Mouse (Mus musculus) embryonic facial prominence, embryonic 13.5 days (tissue): ENCODE measurements around the gene Pld1. TPM values are rescaled to one million over a fixed set of nuclear protein-coding genes. Genes with fewer than 3 reads are reported as not detected.

Experiments used
- ATAC-seq: fragments of 200-750 bp; cut with Nextera tagmentation; 2 replicates; pipeline ENCODE4 v1.8.0; 2017; ENCODE audit warnings: low read depth; ENCODE audit not compliant: insufficient number of reproducible peaks, insufficient read depth, low FRiP score, low TSS enrichment
- H3K27ac ChIP-seq: fragments of 300-500 bp; sonication (generic); 2 replicates; pipeline ENCODE4 v1.5.1; 2015; ENCODE audit warnings: moderate library complexity, mild to moderate bottlenecking, inconsistent platforms
- H3K27me3 ChIP-seq: fragments of 300-500 bp; sonication (generic); 2 replicates; pipeline ENCODE4 v1.6.1; 2015; ENCODE audit warnings: mild to moderate bottlenecking, inconsistent platforms
- H3K36me3 ChIP-seq: fragments of 300-500 bp; sonication (generic); 2 replicates; pipeline ENCODE4 v1.6.1; 2015; ENCODE audit warnings: mild to moderate bottlenecking, inconsistent platforms
- H3K4me1 ChIP-seq: fragments of 300-500 bp; sonication (generic); 2 replicates; pipeline ENCODE4 v1.6.1; 2015; ENCODE audit warnings: inconsistent platforms
- H3K4me2 ChIP-seq: fragments of 300-500 bp; sonication (generic); 2 replicates; pipeline ENCODE4 v1.6.1; 2015; ENCODE audit warnings: moderate library complexity, mild to moderate bottlenecking, inconsistent platforms
- H3K4me3 ChIP-seq: fragments of 300-500 bp; sonication (generic); 2 replicates; pipeline ENCODE4 v1.5.1; 2015; ENCODE audit warnings: mild to moderate bottlenecking, inconsistent platforms
- H3K9ac ChIP-seq: fragments of 300-500 bp; sonication (generic); 2 replicates; pipeline ENCODE4 v1.6.1; 2015; ENCODE audit warnings: mild to moderate bottlenecking, inconsistent platforms
- H3K9me3 ChIP-seq: fragments of 300-500 bp; sonication (generic); 2 replicates; pipeline ENCODE4 v1.6.1; 2016; ENCODE audit warnings: inconsistent platforms
- whole genome bisulfite sequencing: fragments of 180-500 bp; shearing (Covaris S2); methylation state at CpG from one replicate; pipeline ENCODE4 v1.1.7; 2015; ENCODE audit warnings: mixed read lengths; 5-methylcytosine and 5-hydroxymethylcytosine counted together
- polyA plus RNA-seq: library from polyadenylated mRNA; unstranded; fragments of >200 nt; fragmentation: Nextera tagmentation; extraction: Ambion mirVana; gene quantifications from 2 replicates; pipeline ENCODE4 v1.2.1, GENCODE M21; 2015

The Pld1 gene
- polyA plus RNA-seq, 1 experiment from 2014 or later, result 4.6 TPM

DNA sequence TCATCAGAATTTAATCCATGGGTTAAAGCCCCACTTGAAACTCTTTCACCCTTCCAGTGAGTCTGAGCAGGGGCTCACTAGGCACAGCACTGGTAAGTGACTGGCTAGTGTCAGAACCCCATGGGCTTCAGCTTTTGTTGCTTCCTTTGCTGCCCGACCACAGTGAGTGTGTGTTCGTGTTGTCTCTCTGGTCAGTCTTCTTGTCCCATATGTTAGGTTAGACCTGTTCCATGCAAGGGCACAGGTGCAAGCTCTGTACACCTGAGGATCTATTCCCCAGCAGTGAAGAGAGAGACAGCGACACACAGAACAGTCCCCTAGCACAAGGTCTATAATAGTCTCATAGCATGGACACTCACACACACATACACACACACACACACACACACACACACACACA, 140.7 kb downstream of the Pld1 start:
- Histone ChIP-seq H3K4me2 (no peak overlapping the region), H3K4me3 (no peak overlapping the region), H3K4me1 (no peaks in the 10 kb centered on the region), H3K9ac (no peak overlapping the region), H3K36me3 (peaks cover 4% of the 10 kb centered on the region; the same call in 1 of the 2 replicates), H3K27me3 (no peaks in the 10 kb centered on the region), H3K9me3 (no peaks in the 10 kb centered on the region), H3K27ac (no peak overlapping the region)
- WGBS, result 88% methylated on average over 3 of the region's 3 CpGs
- no peak for ATAC-seq

DNA sequence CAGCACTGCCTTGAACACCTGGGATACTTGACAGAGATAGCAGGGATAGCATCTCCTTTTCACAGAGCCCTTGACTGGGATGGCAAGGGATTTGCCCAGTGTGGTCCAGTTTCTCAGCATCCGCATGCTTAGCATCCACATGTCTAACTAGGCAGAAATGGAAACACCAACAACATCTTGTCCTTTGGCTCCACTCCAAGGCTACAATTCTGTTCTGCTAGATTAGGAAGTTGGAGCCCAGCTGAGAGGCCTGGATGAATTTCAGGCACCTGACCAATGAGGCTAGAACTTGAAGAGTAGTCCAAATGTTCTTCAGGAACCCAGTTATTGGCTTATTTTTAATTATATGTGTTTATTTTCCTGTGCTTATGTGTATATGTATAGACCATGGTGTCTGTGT, 141.6 kb downstream of the Pld1 start:
- H3K27ac ChIP-seq, result no peak overlapping the region
- no peak for ATAC-seq
- 90% methylated on average over 1 of the region's 1 CpGs for WGBS

DNA sequence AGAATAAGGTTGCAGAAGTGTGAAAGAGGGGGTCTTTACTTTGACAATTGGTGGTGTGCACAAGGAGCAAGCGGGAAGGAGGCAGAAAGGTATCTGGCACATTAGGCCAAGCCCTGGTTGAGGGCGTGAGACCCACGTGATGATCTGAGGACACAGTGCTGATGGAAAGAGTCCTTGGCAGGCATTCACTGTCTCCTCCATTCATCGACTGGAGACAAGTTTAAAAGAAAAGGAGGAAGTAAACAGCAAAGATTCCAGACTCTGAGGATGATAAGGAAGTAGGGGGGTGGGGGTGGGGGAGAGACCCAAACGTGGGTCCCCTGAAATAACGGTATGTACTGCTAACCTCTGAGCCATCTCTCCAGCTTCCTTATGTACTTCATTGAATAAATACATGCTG, 142.5 kb downstream of the Pld1 start:
- Histone ChIP-seq H3K9ac (no peak overlapping the region), H3K27ac (no peak overlapping the region), H3K4me3 (no peak overlapping the region), H3K9me3 (no peaks in the 10 kb centered on the region), H3K27me3 (no peaks in the 10 kb centered on the region), H3K4me1 (no peaks in the 10 kb centered on the region), H3K4me2 (no peak overlapping the region), H3K36me3 (peaks cover 4% of the 10 kb centered on the region; the same call in 1 of the 2 replicates)
- WGBS, result 79% methylated on average over 6 of the region's 6 CpGs
- no peak for ATAC-seq

More for the DNA sequence above, 141.6 kb downstream of the Pld1 start:
- Histone ChIP-seq H3K4me3 (no peak overlapping the region), H3K9me3 (no peaks in the 10 kb centered on the region), H3K4me2 (no peak overlapping the region), H3K9ac (no peak overlapping the region), H3K4me1 (no peaks in the 10 kb centered on the region), H3K36me3 (peaks cover 4% of the 10 kb centered on the region; the same call in 1 of the 2 replicates), H3K27me3 (no peaks in the 10 kb centered on the region)

DNA sequence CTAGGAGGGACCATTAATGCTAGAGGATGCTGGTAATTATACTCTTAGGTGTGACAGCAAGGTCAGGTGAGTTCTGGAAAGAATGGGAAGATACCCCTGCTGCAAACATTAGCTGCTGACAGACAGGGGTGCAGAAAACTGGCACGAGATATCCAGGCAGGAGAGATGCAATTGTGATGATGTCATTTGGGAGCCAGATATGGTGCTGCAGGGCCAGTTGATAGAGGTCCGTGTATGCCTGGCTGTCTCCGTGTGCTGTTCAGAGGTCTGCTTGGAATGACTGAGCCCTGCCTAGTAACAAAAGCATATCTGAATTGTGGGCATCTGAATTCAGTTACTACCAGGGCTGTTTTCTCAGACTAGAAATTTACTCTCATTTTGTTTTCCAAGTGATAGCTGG, 144.7 kb downstream of the Pld1 start:
- WGBS, result 73% methylated on average over 3 of the region's 3 CpGs
- H3K9ac ChIP-seq, result no peak overlapping the region

DNA sequence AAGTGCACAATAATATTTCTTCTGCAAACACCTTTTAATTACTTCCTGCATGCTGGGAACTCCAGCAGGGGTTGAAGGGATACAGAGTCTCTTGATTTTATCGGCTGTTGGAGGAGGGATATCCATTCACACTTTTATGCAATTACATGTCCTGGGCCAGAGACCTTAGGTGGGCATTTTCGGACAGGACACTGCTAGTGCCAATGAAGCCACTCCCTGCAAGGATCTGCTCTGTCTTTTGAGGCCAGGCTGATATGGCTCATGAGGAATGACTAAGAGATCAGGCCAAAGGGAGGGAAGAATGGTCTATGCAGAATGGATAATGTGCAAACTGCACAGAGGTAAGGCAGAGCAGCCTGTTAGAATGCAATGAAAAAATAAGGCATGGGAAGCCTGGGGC, 145.8 kb downstream of the Pld1 start:
- 72% methylated on average over 2 of the region's 2 CpGs for WGBS
- H3K4me1 ChIP-seq, result no peaks in the 10 kb centered on the region
- no peak overlapping the region for H3K4me2 ChIP-seq
- no peaks in the 10 kb centered on the region for H3K27me3 ChIP-seq
- no peaks in the 10 kb centered on the region for H3K36me3 ChIP-seq
- no peak overlapping the region for H3K27ac ChIP-seq
- H3K9ac ChIP-seq, result no peak overlapping the region
- no peak overlapping the region for H3K4me3 ChIP-seq
- H3K9me3 ChIP-seq, result no peaks in the 10 kb centered on the region
- ATAC-seq, result no peak

More for the DNA sequence above, 144.7 kb downstream of the Pld1 start:
- Histone ChIP-seq H3K4me2 (no peak overlapping the region), H3K9me3 (no peaks in the 10 kb centered on the region), H3K36me3 (no peaks in the 10 kb centered on the region), H3K27ac (no peak overlapping the region), H3K27me3 (no peaks in the 10 kb centered on the region), H3K4me3 (no peak overlapping the region), H3K4me1 (no peaks in the 10 kb centered on the region)
- ATAC-seq, result no peak

DNA sequence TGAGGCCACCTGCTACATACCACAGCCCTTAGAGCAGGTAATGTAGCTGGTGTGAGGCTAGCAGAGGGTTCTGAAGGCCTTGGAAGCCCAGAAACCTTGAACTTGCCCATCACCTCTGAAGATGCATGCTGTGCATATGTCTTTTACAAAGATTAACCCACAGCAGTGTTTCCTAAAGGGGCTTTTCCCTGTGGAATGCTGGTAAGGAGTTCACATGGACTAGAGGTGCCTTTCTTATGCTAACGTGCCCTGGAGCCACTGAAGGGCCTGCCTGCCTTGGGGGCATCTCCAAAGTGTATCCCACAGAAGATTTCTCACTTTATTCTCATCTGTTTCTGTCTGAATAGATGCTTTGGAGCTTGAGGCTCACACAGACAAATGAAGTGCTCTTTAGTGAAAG, 152.8 kb downstream of the Pld1 start:
- Histone ChIP-seq H3K4me2 (no peak overlapping the region), H3K4me3 (no peak overlapping the region), H3K36me3 (no peaks in the 10 kb centered on the region), H3K27ac (no peak overlapping the region), H3K9ac (no peak overlapping the region), H3K4me1 (no peaks in the 10 kb centered on the region), H3K9me3 (no peaks in the 10 kb centered on the region), H3K27me3 (no peaks in the 10 kb centered on the region)
- ATAC-seq, result no peak
- 45% methylated on average over 1 of the region's 1 CpGs for WGBS

DNA sequence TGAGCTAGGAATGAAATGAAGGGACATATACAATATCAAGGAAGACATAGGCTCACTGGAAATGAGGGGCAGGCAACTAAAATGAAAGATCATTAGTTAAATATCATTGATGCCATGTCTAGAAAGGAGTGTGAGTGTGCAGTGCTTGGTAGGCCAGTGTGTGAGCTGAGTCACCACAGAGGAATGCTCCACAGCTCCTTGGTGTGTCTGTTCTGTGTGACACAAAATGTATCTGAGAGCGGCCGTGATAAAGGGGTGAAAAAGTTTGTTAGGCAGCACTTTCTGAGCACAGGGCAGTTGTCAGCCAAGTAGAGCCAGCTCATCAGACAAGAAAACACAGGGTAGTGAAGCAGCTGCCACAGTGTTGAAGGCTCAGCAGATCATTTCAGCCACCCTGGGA, 153.2 kb downstream of the Pld1 start:
- no peaks in the 10 kb centered on the region for H3K36me3 ChIP-seq
- no peak for ATAC-seq
- H3K27ac ChIP-seq, result no peak overlapping the region
- WGBS, result 64% methylated on average over 2 of the region's 2 CpGs
- no peaks in the 10 kb centered on the region for H3K27me3 ChIP-seq
- no peak overlapping the region for H3K4me3 ChIP-seq
- H3K4me2 ChIP-seq, result no peak overlapping the region
- no peaks in the 10 kb centered on the region for H3K9me3 ChIP-seq
- no peak overlapping the region for H3K9ac ChIP-seq
- H3K4me1 ChIP-seq, result no peaks in the 10 kb centered on the region

DNA sequence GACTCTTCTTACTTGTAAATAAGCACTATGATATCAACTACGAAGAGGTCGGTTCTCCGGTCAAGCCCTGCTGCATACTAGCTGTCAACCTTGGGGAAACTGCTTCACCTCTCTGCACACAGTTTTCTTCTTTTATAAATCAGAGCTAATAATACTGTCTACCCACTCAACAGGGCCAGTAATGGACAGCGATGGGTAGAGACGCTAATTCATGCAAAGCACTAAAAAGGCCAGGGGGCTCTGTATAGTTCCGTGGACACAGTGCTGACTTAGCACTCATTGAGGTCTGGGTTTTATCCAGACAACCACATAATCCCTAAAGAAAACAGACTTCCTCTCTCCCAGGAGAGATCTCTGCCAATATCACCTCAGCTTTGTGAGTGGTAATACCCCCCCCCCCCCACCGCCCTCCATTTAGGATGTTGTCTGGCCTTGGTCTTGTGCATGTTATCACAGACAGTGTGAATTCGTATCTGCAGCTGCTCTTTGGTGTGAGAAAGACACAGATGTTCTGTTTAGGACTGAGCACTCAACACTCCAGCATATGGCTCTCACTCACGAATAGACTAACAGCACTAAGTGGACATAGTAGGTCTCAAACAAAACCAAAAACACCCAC, 155.3 kb downstream of the Pld1 start:
- no peak overlapping the region for H3K4me2 ChIP-seq
- no peaks in the 10 kb centered on the region for H3K9me3 ChIP-seq
- no peak overlapping the region for H3K9ac ChIP-seq
- H3K4me3 ChIP-seq, result no peak overlapping the region
- no peak overlapping the region for H3K27ac ChIP-seq
- no peaks in the 10 kb centered on the region for H3K36me3 ChIP-seq
- WGBS, result 87% methylated on average over 9 of the region's 9 CpGs
- no peaks in the 10 kb centered on the region for H3K27me3 ChIP-seq
- ATAC-seq, result no peak
- no peaks in the 10 kb centered on the region for H3K4me1 ChIP-seq

DNA sequence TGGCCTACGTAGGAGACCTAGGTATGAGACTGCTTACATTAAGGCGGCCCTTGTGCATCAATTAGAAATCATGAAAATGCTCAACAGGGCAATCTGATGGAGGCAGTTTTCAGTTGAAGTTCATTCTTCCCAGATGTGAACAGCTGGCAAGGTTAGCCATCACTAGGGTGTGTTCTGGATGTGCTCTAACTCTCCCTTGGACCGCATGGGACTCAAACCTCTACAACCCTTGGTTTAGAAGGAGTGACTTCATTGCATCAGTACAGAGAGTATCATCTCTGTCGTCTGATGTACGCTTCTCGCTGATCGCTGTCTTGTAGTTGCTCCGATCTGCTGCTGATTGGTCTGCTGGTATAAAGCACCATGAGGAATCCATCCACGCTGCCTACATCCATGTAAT, 157.0 kb downstream of the Pld1 start:
- Histone ChIP-seq H3K9me3 (no peaks in the 10 kb centered on the region), H3K27ac (no peak overlapping the region), H3K9ac (no peak overlapping the region), H3K4me3 (no peak overlapping the region), H3K36me3 (no peaks in the 10 kb centered on the region), H3K27me3 (no peaks in the 10 kb centered on the region), H3K4me2 (no peak overlapping the region), H3K4me1 (no peaks in the 10 kb centered on the region)
- WGBS, result 94% methylated on average over 9 of the region's 9 CpGs
- ATAC-seq, result no peak

DNA sequence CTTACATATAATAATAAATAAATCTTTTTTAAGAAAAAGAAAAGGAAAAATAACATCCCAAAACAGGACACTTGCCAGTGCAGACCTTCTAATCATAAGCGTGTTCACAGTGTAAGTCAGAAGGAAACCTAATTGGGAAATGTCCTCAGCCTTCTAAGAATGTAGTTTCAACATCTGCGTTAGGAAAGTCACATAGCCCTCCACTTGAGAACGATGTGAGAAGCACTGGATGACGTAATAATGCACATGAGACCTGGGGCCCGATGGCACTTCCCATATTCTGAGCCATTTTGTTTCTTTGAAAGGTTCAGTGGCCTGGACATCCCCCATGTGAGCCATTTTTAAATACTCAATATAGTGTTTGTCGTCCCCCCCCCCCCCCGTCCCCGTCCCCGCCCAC, 160.7 kb downstream of the Pld1 start:
- Histone ChIP-seq H3K9ac (no peak overlapping the region), H3K4me3 (no peak overlapping the region), H3K9me3 (no peaks in the 10 kb centered on the region), H3K4me2 (no peak overlapping the region), H3K27ac (no peak overlapping the region), H3K4me1 (no peaks in the 10 kb centered on the region), H3K36me3 (no peaks in the 10 kb centered on the region), H3K27me3 (no peaks in the 10 kb centered on the region)
- 93% methylated on average over 5 of the region's 9 CpGs for WGBS
- ATAC-seq, result no peak

DNA sequence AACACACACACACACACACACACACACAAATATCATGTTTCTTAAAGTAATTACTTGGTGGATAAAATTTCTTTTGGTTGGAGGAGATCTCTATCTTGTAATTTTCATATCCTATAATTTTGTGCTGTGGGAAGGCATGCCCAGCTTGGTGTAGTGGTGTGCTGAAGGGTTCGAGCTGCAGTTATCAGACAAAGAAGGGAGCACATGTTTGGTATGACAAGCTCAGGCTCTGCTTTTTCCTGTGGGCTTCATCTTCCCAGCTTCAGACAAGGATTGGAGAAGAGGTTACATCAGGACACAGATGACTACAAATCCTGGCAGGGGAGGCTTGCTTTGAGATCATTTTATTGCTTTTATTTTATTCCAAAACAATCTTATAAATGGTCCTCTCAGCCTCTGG, 166.5 kb downstream of the Pld1 start:
- no peak overlapping the region for H3K4me2 ChIP-seq
- no peaks in the 10 kb centered on the region for H3K4me1 ChIP-seq
- H3K27ac ChIP-seq, result no peak overlapping the region
- whole genome bisulfite sequencing, result 56% methylated on average over 1 of the region's 1 CpGs
- no peaks in the 10 kb centered on the region for H3K36me3 ChIP-seq
- no peak overlapping the region for H3K4me3 ChIP-seq
- no peaks in the 10 kb centered on the region for H3K27me3 ChIP-seq
- no peaks in the 10 kb centered on the region for H3K9me3 ChIP-seq
- ATAC-seq, result no peak
- H3K9ac ChIP-seq, result no peak overlapping the region

DNA sequence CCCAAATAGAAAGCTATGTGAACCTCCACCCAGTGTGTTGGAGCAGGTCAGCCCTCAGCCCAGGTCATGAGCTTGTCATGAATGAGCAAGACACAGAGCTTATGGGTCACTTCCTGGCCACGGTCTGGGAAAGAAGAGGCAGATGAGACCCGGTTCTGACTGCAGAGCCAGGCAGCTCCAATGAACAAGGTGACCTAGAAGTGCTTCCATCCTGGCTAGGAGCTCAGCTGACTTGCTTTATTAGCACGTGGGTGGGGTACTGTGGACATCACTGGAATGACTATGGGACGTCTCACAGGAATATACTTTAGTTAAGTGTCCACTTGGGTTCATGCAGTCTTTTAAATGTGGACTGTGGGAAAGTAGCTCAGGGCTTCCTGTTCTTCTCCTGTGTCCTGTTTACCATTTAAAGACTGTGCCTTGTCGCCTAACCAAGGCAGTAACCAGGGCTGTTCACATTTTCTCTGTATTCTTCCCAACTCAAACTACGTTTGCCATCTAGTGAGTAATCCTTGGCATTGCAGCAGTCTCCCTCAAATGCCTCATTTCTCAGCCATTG, 169.0 kb downstream of the Pld1 start:
- H3K27me3 ChIP-seq, result no peaks in the 10 kb centered on the region
- no peak overlapping the region for H3K9ac ChIP-seq
- no peaks in the 10 kb centered on the region for H3K36me3 ChIP-seq
- no peak for ATAC-seq
- 44% methylated on average over 6 of the region's 6 CpGs for WGBS
- no peaks in the 10 kb centered on the region for H3K4me1 ChIP-seq
- H3K4me3 ChIP-seq, result no peak overlapping the region
- H3K9me3 ChIP-seq, result no peaks in the 10 kb centered on the region
- no peak overlapping the region for H3K4me2 ChIP-seq
- no peak overlapping the region for H3K27ac ChIP-seq
